Mouse (Mus musculus) liver, embryonic 13.5 days (tissue): ENCODE measurements around the gene Gm4216. TPM values are rescaled to one million over a fixed set of nuclear protein-coding genes. Genes with fewer than 3 reads are reported as not detected.
"Not testable (repeated sequence)": the region's sequence is repeated elsewhere in the genome, so short reads cannot be mapped to it uniquely, and the experiment has no call there.

ENCODE experiments used
- ATAC-seq: fragments of 200-750 bp; cut with Nextera tagmentation; 2 replicates; pipeline ENCODE4 v1.8.0; 2017; ENCODE audit warnings: low read depth, mild to moderate bottlenecking, moderate number of reproducible peaks, moderate library complexity
- DNase-seq: peaks from one replicate; pipeline ENCODE4 v3.0.0; 2022
- H3K27ac ChIP-seq: fragments of 300-500 bp; sonication (generic); 2 replicates; pipeline ENCODE4 v1.5.1; 2015; ENCODE audit warnings: moderate library complexity, mild to moderate bottlenecking, inconsistent platforms
- H3K27me3 ChIP-seq: fragments of 300-500 bp; sonication (generic); 2 replicates; pipeline ENCODE4 v1.6.1; 2015; ENCODE audit warnings: mild to moderate bottlenecking, inconsistent platforms
- H3K36me3 ChIP-seq: fragments of 300-500 bp; sonication (generic); 2 replicates; pipeline ENCODE4 v1.6.1; 2015; ENCODE audit warnings: mild to moderate bottlenecking, inconsistent platforms
- H3K4me1 ChIP-seq: fragments of 300-500 bp; sonication (generic); replicated peaks from 2 replicates; pipeline ENCODE4 v1.6.1; 2015; ENCODE audit warnings: inconsistent platforms
- H3K4me2 ChIP-seq: fragments of 300-500 bp; sonication (generic); 2 replicates; pipeline ENCODE4 v1.6.1; 2015; ENCODE audit warnings: inconsistent platforms, mild to moderate bottlenecking, moderate library complexity
- H3K4me3 ChIP-seq: fragments of 300-500 bp; sonication (generic); replicated peaks from 2 replicates; pipeline ENCODE4 v1.5.1; 2015; ENCODE audit warnings: mild to moderate bottlenecking, inconsistent platforms
- H3K9ac ChIP-seq: fragments of 300-500 bp; sonication (generic); 2 replicates; pipeline ENCODE4 v1.6.1; 2015; ENCODE audit warnings: mild to moderate bottlenecking, inconsistent platforms
- H3K9me3 ChIP-seq: fragments of 300-500 bp; sonication (generic); replicated peaks from 2 replicates; pipeline ENCODE4 v1.6.1; 2016; ENCODE audit warnings: inconsistent platforms
- WGBS: fragments of 180-500 bp; shearing (Covaris S2); methylation state at CpG from one replicate; pipeline ENCODE4 v1.1.7; 2015; ENCODE audit not compliant: insufficient replicate concordance; 5-methylcytosine and 5-hydroxymethylcytosine counted together
- polyA plus RNA-seq: library from polyadenylated mRNA; unstranded; fragments of >200 nt; fragmentation: Nextera tagmentation; extraction: Ambion mirVana; gene quantifications from 2 replicates; pipeline ENCODE4 v1.2.1, GENCODE M21; 2015

Gm4216 gene
- polyA plus RNA-seq: not detected in 2 replicates

GRCm38 (mm10) chr7:23019823-23020222 is at the start of gene Gm4216:
Gene Gm4216, minus strand, starts transcription at chr7:23019923.
- not testable (repeated sequence) for H3K4me1 ChIP-seq, ATAC-seq, H3K36me3 ChIP-seq, H3K9ac ChIP-seq, H3K27me3 ChIP-seq, DNase-seq, H3K4me3 ChIP-seq, H3K4me2 ChIP-seq, H3K27ac ChIP-seq, H3K9me3 ChIP-seq
- no CpG with 5 or more reads among the region's 3 CpGs for WGBS

- no CpG with 5 or more reads among the region's 1 CpGs for WGBS
- not testable (repeated sequence) for DNase-seq, H3K27ac ChIP-seq, H3K27me3 ChIP-seq, H3K9me3 ChIP-seq, ATAC-seq, H3K9ac ChIP-seq, H3K36me3 ChIP-seq, H3K4me2 ChIP-seq, H3K4me3 ChIP-seq, H3K4me1 ChIP-seq
Observed at GRCm38 (mm10) chr7:23067356-23067755, 47.6 kb upstream of the Gm4216 start, which contains the start of gene Gm8720. Gene Gm8720, minus strand, starts transcription at chr7:23067456.

GRCm38 (mm10) chr7:23055240-23055639 is 35.5 kb upstream of the Gm4216 start, which contains the start of gene Vmn1r163:
Gene Vmn1r163, plus strand, starts transcription at chr7:23055540.
- H3K4me3 ChIP-seq, H3K4me1 ChIP-seq, H3K4me2 ChIP-seq, H3K9ac ChIP-seq, H3K27ac ChIP-seq, DNase-seq, H3K36me3 ChIP-seq, H3K27me3 ChIP-seq, ATAC-seq, H3K9me3 ChIP-seq: not testable (repeated sequence)
- WGBS: no CpG with 5 or more reads among the region's 1 CpGs

GRCm38 (mm10) chr7:22984573-22984972 is 35.1 kb downstream of the Gm4216 start, which contains the start of gene Gm4214:
Gene Gm4214, minus strand, starts transcription at chr7:22984673.
- H3K4me3 ChIP-seq, ATAC-seq: not testable (repeated sequence)
- no CpG with 5 or more reads among the region's 5 CpGs for WGBS

More at GRCm38 (mm10) chr7:22984573-22984972, 35.1 kb downstream of the Gm4216 start, which contains the start of gene Gm4214:
- H3K9ac ChIP-seq, H3K9me3 ChIP-seq, H3K27me3 ChIP-seq, H3K36me3 ChIP-seq, DNase-seq, H3K4me1 ChIP-seq, H3K4me2 ChIP-seq, H3K27ac ChIP-seq: not testable (repeated sequence)

Other genes starting within 250 kb of the Gm4216 start
- not detected in 2 replicates for gene Vmn1r158, start 229.1 kb downstream of the Gm4216 start, polyA plus RNA-seq
- not detected in 2 replicates for gene Vmn1r159, start 176.3 kb downstream of the Gm4216 start, polyA plus RNA-seq
- not detected in 2 replicates for gene Vmn1r160, start 148.7 kb downstream of the Gm4216 start, polyA plus RNA-seq
- not detected in 2 replicates for gene Gm4214, start 35.2 kb downstream of the Gm4216 start, polyA plus RNA-seq
- gene Vmn1r163, start 35.6 kb upstream of the Gm4216 start, polyA plus RNA-seq: not detected in 2 replicates
- not detected in 2 replicates for gene Gm8720, start 47.5 kb upstream of the Gm4216 start, polyA plus RNA-seq
- not detected in 2 replicates for gene Gm10662, start 124.6 kb upstream of the Gm4216 start, polyA plus RNA-seq
- gene Vmn1r165, start 197.4 kb upstream of the Gm4216 start, polyA plus RNA-seq: not detected in 2 replicates
- not detected in 2 replicates for gene Vmn1r166, start 231.8 kb upstream of the Gm4216 start, polyA plus RNA-seq